Mouse (Mus musculus): Measurements from ENCODE around the gene Ubtf. TPM values are rescaled to one million over a fixed set of nuclear protein-coding genes. Genes with fewer than 3 reads are reported as not detected.
A peak's percentile ranks its signal among the peaks of the same experiment; 100 is the strongest.

Gene Ubtf
- polyA plus RNA-seq, 1 experiment from 2014 or later = 86.0 TPM

DNA sequence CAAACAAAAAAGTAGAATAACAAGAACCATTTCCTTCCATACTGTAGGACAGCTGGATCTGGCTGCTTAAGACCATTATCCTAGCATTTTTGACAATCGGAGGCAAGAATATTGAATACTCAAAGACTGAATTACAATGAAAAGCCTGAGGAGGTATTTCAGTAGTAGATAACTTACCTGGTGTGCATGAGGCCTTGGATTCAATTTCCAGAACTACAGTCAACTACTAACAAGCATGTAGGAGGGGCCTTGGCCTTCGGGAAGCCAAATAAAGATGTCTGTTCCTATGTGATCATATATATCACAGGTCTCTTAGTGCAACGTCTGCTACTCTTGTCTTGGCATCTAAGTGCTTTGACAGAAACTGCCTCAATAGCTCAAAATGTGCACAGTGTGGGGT lies 10.5 kb upstream of the Ubtf start:
- Histone ChIP-seq H3K4me2 (ENCODE audit: low read length) (no peak overlapping the region), H3K27me3 (replicated peaks; ENCODE audit: control insufficient read depth, insufficient read depth, low read length) (no peaks in the 10 kb centered on the region), H3K36me3 (ENCODE audit: control insufficient read depth, insufficient read depth, low read length) (no peaks in the 10 kb centered on the region), H3K9ac (ENCODE audit: low read length) (no peak overlapping the region), H3K4me3 (ENCODE audit: low read depth, low read length) (no peak overlapping the region), H3K27ac (ENCODE audit: low read depth) (no peak overlapping the region), H3K4me1 (replicated peaks; ENCODE audit: control insufficient read depth, insufficient read depth, low read length) (0 out of 2 replicates have a peak, but pooled peaks cover under 1% of the 10 kb centered on the region), H3K9me3 (ENCODE audit: control insufficient read depth, low read length) (no peaks in the 10 kb centered on the region)
- DNase-seq (ENCODE audit: low spot score) (no peak), ATAC-seq (replicated peaks; ENCODE audit: low FRiP score, low TSS enrichment, low read depth) (no peak)
- WGBS = 77% methylated on average over 3 of the region's 3 CpGs

DNA sequence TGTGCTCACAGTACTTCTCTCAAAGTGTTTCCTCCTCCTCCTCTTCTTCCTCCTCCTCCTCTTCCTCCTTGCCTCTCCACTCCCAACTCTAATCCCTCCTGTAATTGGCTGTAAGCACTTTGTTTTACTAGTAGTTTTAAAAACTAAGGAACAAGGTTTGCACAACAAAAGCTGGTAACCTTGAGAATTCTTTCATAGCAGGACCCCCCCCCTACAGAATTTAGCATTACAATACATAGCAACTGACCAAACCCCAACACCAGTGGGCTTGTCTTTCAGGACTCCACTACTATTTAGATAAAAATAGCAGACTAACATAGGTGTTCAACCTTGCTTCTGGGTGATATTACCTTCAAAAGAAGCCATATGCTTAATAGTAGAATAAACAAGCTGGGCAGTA lies 10.0 kb upstream of the Ubtf start:
- H3K9ac ChIP-seq (ENCODE audit: low read length) = no peak overlapping the region
- ATAC-seq (replicated peaks; ENCODE audit: low FRiP score, low TSS enrichment, low read depth) (no peak), DNase-seq (ENCODE audit: low spot score) (no peak)

DNA sequence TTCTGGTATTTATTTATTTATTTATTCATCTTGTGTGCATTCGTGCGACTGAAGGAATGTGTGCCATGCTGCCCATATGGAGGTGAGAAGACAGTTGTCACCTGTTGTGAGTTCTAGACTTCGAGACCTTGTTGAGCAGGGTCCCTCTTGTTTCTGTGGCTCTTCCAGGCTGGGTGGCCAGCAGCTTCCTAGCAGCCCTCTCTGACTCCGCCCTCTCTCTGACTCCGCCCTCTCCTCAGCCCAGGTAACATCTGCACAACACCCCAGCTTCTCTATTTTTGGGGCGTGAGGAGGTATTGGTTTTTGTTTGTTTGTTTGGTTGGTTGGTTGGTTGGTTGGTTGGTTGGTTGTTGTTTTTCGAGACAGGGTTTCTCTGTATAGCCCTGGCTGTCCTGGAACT lies 8.3 kb upstream of the Ubtf start:
- ATAC-seq (replicated peaks; ENCODE audit: low FRiP score, low TSS enrichment, low read depth) = no peak
- no peaks in the 10 kb centered on the region for H3K36me3 ChIP-seq (ENCODE audit: control insufficient read depth, insufficient read depth, low read length)
- no peak overlapping the region for H3K4me2 ChIP-seq (ENCODE audit: low read length)
- DNase-seq (ENCODE audit: low spot score) = no peak
- no peak overlapping the region for H3K9ac ChIP-seq (ENCODE audit: low read length)
- H3K27me3 ChIP-seq (replicated peaks; ENCODE audit: control insufficient read depth, insufficient read depth, low read length) = no peaks in the 10 kb centered on the region
- no peak overlapping the region for H3K4me3 ChIP-seq (ENCODE audit: low read depth, low read length)
- H3K9me3 ChIP-seq (ENCODE audit: control insufficient read depth, low read length) = no peaks in the 10 kb centered on the region
- no peaks in the 10 kb centered on the region for H3K4me1 ChIP-seq (replicated peaks; ENCODE audit: control insufficient read depth, insufficient read depth, low read length)
- no peak overlapping the region for H3K27ac ChIP-seq (ENCODE audit: low read depth)
- 77% methylated on average over 7 of the region's 7 CpGs for WGBS

More for the DNA sequence above, 10.0 kb upstream of the Ubtf start:
- Histone ChIP-seq H3K4me3 (ENCODE audit: low read depth, low read length) (no peak overlapping the region), H3K4me1 (replicated peaks; ENCODE audit: control insufficient read depth, insufficient read depth, low read length) (no peaks in the 10 kb centered on the region), H3K9me3 (ENCODE audit: control insufficient read depth, low read length) (no peaks in the 10 kb centered on the region), H3K36me3 (ENCODE audit: control insufficient read depth, insufficient read depth, low read length) (no peaks in the 10 kb centered on the region), H3K4me2 (ENCODE audit: low read length) (no peak overlapping the region), H3K27me3 (replicated peaks; ENCODE audit: control insufficient read depth, insufficient read depth, low read length) (no peaks in the 10 kb centered on the region), H3K27ac (ENCODE audit: low read depth) (no peak overlapping the region)

DNA sequence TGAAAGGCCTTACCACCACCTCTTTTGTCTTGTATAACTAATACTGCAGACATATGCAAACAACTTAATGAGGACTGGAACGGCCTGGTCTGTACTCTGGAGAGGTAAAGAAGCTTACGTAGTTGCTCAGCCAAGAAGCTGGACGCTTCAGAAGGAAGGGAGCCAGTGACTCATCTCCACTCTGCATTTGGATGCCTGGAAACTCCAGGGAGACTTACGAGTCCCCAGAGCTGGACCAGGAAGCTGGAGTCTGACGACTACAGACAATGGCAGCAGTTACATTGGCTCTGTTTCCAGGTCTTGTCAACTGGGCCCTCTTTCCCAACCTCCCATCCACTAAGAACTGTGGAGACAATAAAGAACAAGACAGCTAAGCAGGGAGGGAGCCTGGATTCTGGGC lies 7.7 kb upstream of the Ubtf start:
- no peak for DNase-seq (ENCODE audit: low spot score)
- WGBS = 57% methylated on average over 5 of the region's 5 CpGs

DNA sequence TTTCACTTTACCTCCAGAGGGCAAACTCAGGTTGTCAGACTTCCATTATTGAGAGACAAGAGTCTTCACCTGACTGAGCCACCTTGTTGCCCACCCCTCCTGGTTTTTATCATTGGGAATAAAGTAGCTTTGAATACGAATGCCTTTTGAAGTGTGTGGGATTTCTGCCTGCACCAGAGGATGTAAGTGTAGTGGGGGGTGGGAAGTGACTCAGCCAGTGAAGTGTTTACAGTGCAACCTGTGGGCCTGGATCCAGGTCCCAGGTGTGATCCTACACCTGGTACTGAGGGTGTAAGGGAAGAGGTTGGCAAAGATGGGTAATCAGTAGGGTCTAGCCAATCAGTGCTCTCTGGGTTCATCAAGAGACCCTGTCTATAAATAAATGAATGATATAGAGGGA lies 4.0 kb upstream of the Ubtf start:
- DNase-seq (ENCODE audit: low spot score) (no peak), ATAC-seq (replicated peaks; ENCODE audit: low FRiP score, low TSS enrichment, low read depth) (no peak)
- H3K9ac ChIP-seq (ENCODE audit: low read length) = no peak overlapping the region
- 73% methylated on average over 1 of the region's 1 CpGs for WGBS
- no peaks in the 10 kb centered on the region for H3K9me3 ChIP-seq (ENCODE audit: control insufficient read depth, low read length)
- no peak overlapping the region for H3K27ac ChIP-seq (ENCODE audit: low read depth)
- H3K36me3 ChIP-seq (ENCODE audit: control insufficient read depth, insufficient read depth, low read length) = no peaks in the 10 kb centered on the region
- no peak overlapping the region for H3K4me2 ChIP-seq (ENCODE audit: low read length)
- H3K4me3 ChIP-seq (ENCODE audit: low read depth, low read length) = no peak overlapping the region
- H3K27me3 ChIP-seq (replicated peaks; ENCODE audit: control insufficient read depth, insufficient read depth, low read length) = no peaks in the 10 kb centered on the region
- peaks cover 9% of the 10 kb centered on the region for H3K4me1 ChIP-seq (replicated peaks; ENCODE audit: control insufficient read depth, insufficient read depth, low read length)

More for the DNA sequence above, 7.7 kb upstream of the Ubtf start:
- no peaks in the 10 kb centered on the region for H3K36me3 ChIP-seq (ENCODE audit: control insufficient read depth, insufficient read depth, low read length)
- no peak for ATAC-seq (replicated peaks; ENCODE audit: low FRiP score, low TSS enrichment, low read depth)
- no peaks in the 10 kb centered on the region for H3K27me3 ChIP-seq (replicated peaks; ENCODE audit: control insufficient read depth, insufficient read depth, low read length)
- no peaks in the 10 kb centered on the region for H3K4me1 ChIP-seq (replicated peaks; ENCODE audit: control insufficient read depth, insufficient read depth, low read length)
- H3K9me3 ChIP-seq (ENCODE audit: control insufficient read depth, low read length) = no peaks in the 10 kb centered on the region
- no peak overlapping the region for H3K4me2 ChIP-seq (ENCODE audit: low read length)
- H3K4me3 ChIP-seq (ENCODE audit: low read depth, low read length) = no peak overlapping the region
- no peak overlapping the region for H3K9ac ChIP-seq (ENCODE audit: low read length)
- H3K27ac ChIP-seq (ENCODE audit: low read depth) = no peak overlapping the region

DNA sequence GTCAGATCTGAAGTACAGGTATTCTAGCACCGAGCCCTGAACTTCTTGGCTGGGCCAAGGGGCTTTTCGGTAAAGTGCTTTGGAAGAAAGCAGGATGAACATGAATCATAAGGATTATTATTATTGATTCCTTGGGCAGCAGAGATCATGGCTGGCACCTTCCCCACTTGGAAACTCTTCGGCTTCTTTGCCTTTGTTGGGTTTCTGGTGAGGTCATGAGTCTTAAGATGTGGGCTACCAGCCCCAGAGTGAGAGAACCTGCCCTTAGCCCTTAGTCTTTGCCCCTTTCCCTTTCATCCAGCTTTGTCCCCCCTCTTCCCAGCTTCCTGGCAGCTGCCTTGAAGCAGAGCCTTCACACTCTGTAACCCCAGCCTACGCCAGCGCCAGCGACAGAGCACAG lies 2.4 kb upstream of the Ubtf start:
- DNase-seq (ENCODE audit: low spot score) = no peak

DNA sequence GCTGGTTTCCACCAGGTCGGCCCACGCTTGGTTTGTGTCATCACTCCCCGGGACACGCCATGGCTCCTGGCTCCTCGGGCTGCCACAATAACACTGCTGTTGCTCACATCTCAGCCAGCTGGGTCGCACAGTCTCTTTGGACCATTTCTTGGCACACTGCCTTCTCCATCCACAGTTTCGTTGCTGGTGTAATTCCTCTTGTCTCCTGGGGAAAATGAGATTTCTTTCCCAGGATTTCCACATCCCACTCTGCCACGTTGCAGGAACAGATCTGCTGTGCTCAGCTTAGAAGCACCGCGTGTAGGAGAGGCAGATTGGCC lies 1.1 kb upstream of the Ubtf start:
- H3K27ac ChIP-seq (ENCODE audit: low read depth) = peak overlapping the region; percentile 98
- peaks cover 16% of the 10 kb centered on the region for H3K4me1 ChIP-seq (replicated peaks; ENCODE audit: control insufficient read depth, insufficient read depth, low read length)
- peak overlapping the region; percentile 93 for H3K4me2 ChIP-seq (ENCODE audit: low read length)
- no peaks in the 10 kb centered on the region for H3K36me3 ChIP-seq (ENCODE audit: control insufficient read depth, insufficient read depth, low read length)
- 12% methylated on average over 10 of the region's 10 CpGs for WGBS
- H3K27me3 ChIP-seq (replicated peaks; ENCODE audit: control insufficient read depth, insufficient read depth, low read length) = no peaks in the 10 kb centered on the region
- DNase-seq (ENCODE audit: low spot score) (no peak), ATAC-seq (replicated peaks; ENCODE audit: low FRiP score, low TSS enrichment, low read depth) (no peak)
- peak overlapping the region; percentile 99 for H3K9ac ChIP-seq (ENCODE audit: low read length)
- H3K9me3 ChIP-seq (ENCODE audit: control insufficient read depth, low read length) = no peaks in the 10 kb centered on the region
- H3K4me3 ChIP-seq (ENCODE audit: low read depth, low read length) = peak overlapping the region; percentile 99

More for the DNA sequence above, 2.4 kb upstream of the Ubtf start:
- no peak overlapping the region for H3K9ac ChIP-seq (ENCODE audit: low read length)
- H3K4me1 ChIP-seq (replicated peaks; ENCODE audit: control insufficient read depth, insufficient read depth, low read length) = peaks cover 9% of the 10 kb centered on the region
- H3K27me3 ChIP-seq (replicated peaks; ENCODE audit: control insufficient read depth, insufficient read depth, low read length) = no peaks in the 10 kb centered on the region
- ATAC-seq (replicated peaks; ENCODE audit: low FRiP score, low TSS enrichment, low read depth) = no peak
- 75% methylated on average over 6 of the region's 6 CpGs for WGBS
- no peaks in the 10 kb centered on the region for H3K36me3 ChIP-seq (ENCODE audit: control insufficient read depth, insufficient read depth, low read length)
- H3K27ac ChIP-seq (ENCODE audit: low read depth) = no peak overlapping the region
- H3K4me2 ChIP-seq (ENCODE audit: low read length) = no peak overlapping the region
- H3K9me3 ChIP-seq (ENCODE audit: control insufficient read depth, low read length) = no peaks in the 10 kb centered on the region
- H3K4me3 ChIP-seq (ENCODE audit: low read depth, low read length) = no peak overlapping the region

DNA sequence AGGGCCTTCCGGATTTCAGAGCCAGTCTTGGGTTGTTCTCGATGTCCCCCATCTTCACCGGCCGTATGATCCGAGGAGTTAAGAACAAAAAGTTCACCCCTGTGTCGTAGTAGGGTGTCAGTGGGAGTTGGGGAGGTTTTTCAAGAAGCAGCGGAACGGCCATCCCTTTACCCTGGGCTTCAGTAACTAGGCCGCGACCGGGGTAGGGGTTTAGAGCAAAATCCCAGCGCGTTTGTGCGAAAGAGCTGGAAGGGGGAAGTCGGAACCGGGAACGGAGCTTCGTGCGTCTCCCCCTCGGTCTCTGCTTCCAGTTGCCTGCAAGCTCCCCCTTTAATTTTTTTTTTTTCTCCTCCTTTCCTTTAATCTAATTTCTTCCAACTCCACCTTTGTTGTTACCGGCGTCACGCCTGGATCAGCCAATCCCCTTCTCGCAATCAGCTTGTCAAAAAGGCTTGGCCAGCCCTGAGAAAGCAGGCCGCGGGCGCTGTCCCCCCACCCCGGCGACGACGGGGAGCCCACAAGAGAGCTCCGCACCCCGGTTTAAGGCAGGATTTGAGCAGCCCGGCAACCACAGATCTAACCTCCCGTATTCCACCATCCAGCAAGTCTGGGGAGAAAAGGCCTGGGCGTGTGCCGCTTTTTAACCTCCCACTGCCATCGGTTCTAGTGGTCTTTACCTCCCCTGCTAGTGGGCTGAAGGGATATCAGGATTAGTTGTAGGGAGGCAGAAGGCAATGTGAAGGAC lies 571 bp upstream of the Ubtf start:
- H3K27ac ChIP-seq (ENCODE audit: low read depth) = peak overlapping the region; percentile 98
- peaks cover 4% of the 10 kb centered on the region for H3K36me3 ChIP-seq (ENCODE audit: control insufficient read depth, insufficient read depth, low read length)
- peaks cover 21% of the 10 kb centered on the region for H3K4me1 ChIP-seq (replicated peaks; ENCODE audit: control insufficient read depth, insufficient read depth, low read length)
- H3K4me3 ChIP-seq (ENCODE audit: low read depth, low read length) = peak overlapping the region; percentile 99
- under 1% methylated on average over 38 of the region's 38 CpGs for WGBS
- peak overlapping the region; percentile 99 for H3K9ac ChIP-seq (ENCODE audit: low read length)
- DNase-seq (ENCODE audit: low spot score) (peak; percentile 85), ATAC-seq (replicated peaks; ENCODE audit: low FRiP score, low TSS enrichment, low read depth) (0 out of 2 replicates have a peak, but pooled peaks have one; percentile 13)
- no peaks in the 10 kb centered on the region for H3K27me3 ChIP-seq (replicated peaks; ENCODE audit: control insufficient read depth, insufficient read depth, low read length)
- no peaks in the 10 kb centered on the region for H3K9me3 ChIP-seq (ENCODE audit: control insufficient read depth, low read length)
- H3K4me2 ChIP-seq (ENCODE audit: low read length) = peak overlapping the region; percentile 93
